Mouse (Mus musculus): ENCODE results near the gene Lin28a. TPM values are rescaled to one million over a fixed set of nuclear protein-coding genes. Genes with fewer than 3 reads are reported as not detected.

The Lin28a gene
- polyA plus RNA-seq, 1 experiment from 2014 or later: not detected

GRCm38 (mm10) chr4:134053538-134053937 lies 34.9 kb upstream of the Lin28a start, which contains the start of gene Zfp683:
Gene Zfp683 (plus strand): TSS chr4:134053838.
- Histone ChIP-seq H3K4me1 (peaks cover 16% of the 10 kb centered on the region), H3K9ac (no peak within 1 kb of the TSS), H3K9me3 (replicated peaks) (no peaks in the 10 kb centered on the region), H3K4me2 (replicated peaks) (no peak within 1 kb of the TSS), H3K36me3 (no peaks in the 10 kb centered on the region), H3K27ac (replicated peaks) (no peak within 1 kb of the TSS), H3K27me3 (no peaks in the 10 kb centered on the region), H3K4me3 (replicated peaks) (no peak within 1 kb of the TSS)
- ATAC-seq (ENCODE audit: insufficient number of reproducible peaks, low FRiP score, low TSS enrichment, low read depth): no peak
- WGBS: 84% methylated on average over 3 of the region's 3 CpGs

- no peak for ATAC-seq (ENCODE audit: insufficient number of reproducible peaks, low FRiP score, low TSS enrichment, low read depth)
- 16% methylated on average over 8 of the region's 8 CpGs for WGBS
- H3K27me3 ChIP-seq: no peaks in the 10 kb centered on the region
- no peaks in the 10 kb centered on the region for H3K9me3 ChIP-seq (replicated peaks)
- peaks cover 16% of the 10 kb centered on the region for H3K4me1 ChIP-seq
- no peak overlapping the region for H3K9ac ChIP-seq
- no peak overlapping the region for H3K27ac ChIP-seq (replicated peaks)
- no peaks in the 10 kb centered on the region for H3K36me3 ChIP-seq
- H3K4me3 ChIP-seq (replicated peaks): no peak overlapping the region
- no peak overlapping the region for H3K4me2 ChIP-seq (replicated peaks)
Observed at GRCm38 (mm10) chr4:134052560-134052959, 33.9 kb upstream of the Lin28a start.

DNA sequence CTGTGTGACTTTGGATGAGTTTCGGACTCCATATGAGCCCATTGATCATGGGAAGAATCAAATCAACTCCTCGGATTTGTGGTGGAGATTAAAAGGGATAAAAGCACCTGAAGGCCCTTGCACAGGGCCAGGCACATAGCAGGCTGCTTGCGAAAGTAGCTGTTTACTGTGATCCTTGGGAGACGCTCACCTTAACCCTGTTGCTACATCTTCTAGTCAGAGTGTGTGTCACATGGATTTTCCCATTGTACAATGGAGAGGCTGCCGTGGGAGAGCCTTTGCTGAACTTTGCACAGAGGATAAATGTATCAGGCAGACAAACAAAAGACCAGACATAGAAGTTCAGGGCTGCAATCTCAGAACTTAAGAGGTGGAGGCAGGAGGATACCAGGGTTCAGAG lies 33.3 kb upstream of the Lin28a start:
- Histone ChIP-seq H3K4me1 (peaks cover 16% of the 10 kb centered on the region), H3K4me2 (replicated peaks) (no peak overlapping the region), H3K36me3 (no peaks in the 10 kb centered on the region), H3K4me3 (replicated peaks) (no peak overlapping the region), H3K27me3 (no peaks in the 10 kb centered on the region), H3K9ac (no peak overlapping the region), H3K9me3 (replicated peaks) (no peaks in the 10 kb centered on the region), H3K27ac (replicated peaks) (no peak overlapping the region)
- 80% methylated on average over 5 of the region's 5 CpGs for WGBS
- ATAC-seq (ENCODE audit: insufficient number of reproducible peaks, low FRiP score, low TSS enrichment, low read depth): no peak

- Histone ChIP-seq H3K27ac (replicated peaks) (no peak overlapping the region), H3K36me3 (no peaks in the 10 kb centered on the region), H3K9me3 (replicated peaks) (no peaks in the 10 kb centered on the region), H3K4me3 (replicated peaks) (no peak overlapping the region), H3K4me2 (replicated peaks) (no peak overlapping the region), H3K4me1 (peaks cover 8% of the 10 kb centered on the region), H3K27me3 (no peaks in the 10 kb centered on the region), H3K9ac (no peak overlapping the region)
- 76% methylated on average over 5 of the region's 5 CpGs for WGBS
- ATAC-seq (ENCODE audit: insufficient number of reproducible peaks, low FRiP score, low TSS enrichment, low read depth): no peak
Observed at GRCm38 (mm10) chr4:134047648-134048047, 29.0 kb upstream of the Lin28a start.

- no peaks in the 10 kb centered on the region for H3K36me3 ChIP-seq
- ATAC-seq (ENCODE audit: insufficient number of reproducible peaks, low FRiP score, low TSS enrichment, low read depth): no peak
- H3K27ac ChIP-seq (replicated peaks): no peak overlapping the region; the same call in 1 of the 2 replicates
- H3K4me2 ChIP-seq (replicated peaks): no peak overlapping the region
- H3K9me3 ChIP-seq (replicated peaks): no peaks in the 10 kb centered on the region
- 54% methylated on average over 2 of the region's 2 CpGs for whole genome bisulfite sequencing
- H3K9ac ChIP-seq: no peak overlapping the region
- H3K27me3 ChIP-seq: no peaks in the 10 kb centered on the region
- H3K4me1 ChIP-seq: 0 out of 2 replicates have a peak, but pooled peaks cover 6% of the 10 kb centered on the region
- H3K4me3 ChIP-seq (replicated peaks): no peak overlapping the region
Observed at GRCm38 (mm10) chr4:134043041-134043440, 24.4 kb upstream of the Lin28a start.

DNA sequence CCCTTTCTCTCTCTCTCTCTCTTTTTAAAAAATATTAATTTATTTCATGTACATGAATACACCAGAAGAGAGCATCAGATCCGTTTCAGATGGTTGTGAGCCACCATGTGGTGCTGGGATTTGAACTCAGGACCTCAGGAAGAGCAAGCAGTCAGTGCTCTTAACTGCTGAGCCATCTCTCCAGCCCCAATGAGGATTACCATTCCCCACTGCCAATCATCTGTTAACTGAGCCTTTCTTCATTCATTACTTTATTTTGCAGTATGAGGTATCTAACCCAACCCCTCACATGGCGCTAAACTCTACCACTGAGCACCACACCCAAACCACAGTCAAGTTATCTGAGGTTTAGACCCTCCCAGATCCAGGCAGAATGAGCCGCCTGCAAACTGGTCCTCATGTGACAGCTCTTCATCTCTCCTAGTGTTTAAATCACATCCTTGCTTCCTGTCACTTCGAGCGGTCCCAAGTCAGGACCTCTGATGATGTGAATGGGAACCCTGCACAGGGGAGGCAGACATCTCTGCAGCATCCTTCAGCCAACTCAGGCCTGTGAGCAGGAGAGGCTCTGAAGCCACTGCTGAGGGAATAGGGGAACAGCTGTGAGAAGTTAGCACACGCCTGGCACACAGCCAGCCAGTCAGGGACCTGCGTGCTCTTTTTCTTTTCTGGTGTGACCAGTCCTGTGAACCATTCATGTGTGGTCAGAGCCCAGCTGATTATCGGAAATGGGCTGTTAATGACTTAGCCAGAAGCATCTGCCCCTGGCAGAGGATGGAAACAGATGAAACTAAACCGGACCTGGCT lies 22.9 kb upstream of the Lin28a start:
- Histone ChIP-seq H3K9ac (no peak overlapping the region), H3K27me3 (no peaks in the 10 kb centered on the region), H3K4me2 (replicated peaks) (no peak overlapping the region), H3K4me3 (replicated peaks) (no peak overlapping the region), H3K36me3 (no peaks in the 10 kb centered on the region), H3K4me1 (0 out of 2 replicates have a peak, but pooled peaks cover 6% of the 10 kb centered on the region), H3K27ac (replicated peaks) (no peak overlapping the region), H3K9me3 (replicated peaks) (no peaks in the 10 kb centered on the region)
- ATAC-seq (ENCODE audit: insufficient number of reproducible peaks, low FRiP score, low TSS enrichment, low read depth): no peak
- WGBS: 38% methylated on average over 9 of the region's 9 CpGs

GRCm38 (mm10) chr4:134035953-134036352 lies 17.3 kb upstream of the Lin28a start:
- Histone ChIP-seq H3K4me3 (replicated peaks) (no peak overlapping the region), H3K4me2 (replicated peaks) (no peak overlapping the region; the same call in 1 of the 2 replicates), H3K9ac (no peak overlapping the region), H3K9me3 (replicated peaks) (no peaks in the 10 kb centered on the region), H3K27ac (replicated peaks) (no peak overlapping the region), H3K27me3 (no peaks in the 10 kb centered on the region), H3K36me3 (no peaks in the 10 kb centered on the region), H3K4me1 (0 out of 2 replicates have a peak, but pooled peaks cover 5% of the 10 kb centered on the region)
- ATAC-seq (ENCODE audit: insufficient number of reproducible peaks, low FRiP score, low TSS enrichment, low read depth): no peak
- WGBS: 5% methylated on average over 16 of the region's 16 CpGs

DNA sequence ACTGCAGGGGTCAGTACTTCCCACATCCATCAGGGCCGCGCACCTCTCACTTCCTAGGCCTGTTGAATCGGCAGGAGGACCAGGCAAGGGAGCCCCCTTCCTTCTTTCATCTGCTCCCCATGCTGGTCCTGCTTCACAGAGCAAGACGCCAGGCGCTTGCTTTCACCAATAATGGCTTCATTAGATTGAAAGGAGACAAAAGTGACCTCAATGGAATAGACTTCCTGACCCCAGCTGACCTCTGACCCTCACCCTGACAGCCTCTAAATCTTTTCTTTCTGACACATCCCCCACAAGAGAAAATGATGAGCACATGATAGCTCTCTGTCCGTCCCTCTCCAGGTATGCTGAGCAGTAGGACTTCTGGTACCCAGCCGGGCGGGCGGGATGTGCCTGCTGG lies 7.2 kb upstream of the Lin28a start:
- WGBS: 34% methylated on average over 9 of the region's 9 CpGs

GRCm38 (mm10) chr4:134020621-134021020 lies 2.0 kb upstream of the Lin28a start:
- Histone ChIP-seq H3K27me3 (peaks cover 50% of the 10 kb centered on the region), H3K4me2 (replicated peaks) (no peak overlapping the region), H3K36me3 (no peaks in the 10 kb centered on the region), H3K4me3 (replicated peaks) (no peak overlapping the region), H3K4me1 (peaks cover 21% of the 10 kb centered on the region), H3K9ac (no peak overlapping the region), H3K9me3 (replicated peaks) (no peaks in the 10 kb centered on the region), H3K27ac (replicated peaks) (no peak overlapping the region)
- 3% methylated on average over 11 of the region's 11 CpGs for WGBS
- ATAC-seq (ENCODE audit: insufficient number of reproducible peaks, low FRiP score, low TSS enrichment, low read depth): no peak

More for the DNA sequence above, 7.2 kb upstream of the Lin28a start:
- Histone ChIP-seq H3K27ac (replicated peaks) (no peak overlapping the region), H3K27me3 (no peaks in the 10 kb centered on the region), H3K36me3 (no peaks in the 10 kb centered on the region), H3K4me1 (no peaks in the 10 kb centered on the region), H3K4me2 (replicated peaks) (no peak overlapping the region), H3K4me3 (replicated peaks) (no peak overlapping the region), H3K9ac (no peak overlapping the region), H3K9me3 (replicated peaks) (no peaks in the 10 kb centered on the region)
- no peak for ATAC-seq (ENCODE audit: insufficient number of reproducible peaks, low FRiP score, low TSS enrichment, low read depth)

GRCm38 (mm10) chr4:134019641-134020351 lies 1.2 kb upstream of the Lin28a start:
- peaks cover 51% of the 10 kb centered on the region for H3K27me3 ChIP-seq
- no peak overlapping the region for H3K4me2 ChIP-seq (replicated peaks)
- H3K27ac ChIP-seq (replicated peaks): no peak overlapping the region
- no peak for ATAC-seq (ENCODE audit: insufficient number of reproducible peaks, low FRiP score, low TSS enrichment, low read depth)
- H3K4me1 ChIP-seq: peaks cover 21% of the 10 kb centered on the region
- no peaks in the 10 kb centered on the region for H3K36me3 ChIP-seq
- no peaks in the 10 kb centered on the region for H3K9me3 ChIP-seq (replicated peaks)
- H3K9ac ChIP-seq: no peak overlapping the region
- no peak overlapping the region for H3K4me3 ChIP-seq (replicated peaks)
- 2% methylated on average over 16 of the region's 16 CpGs for WGBS

DNA sequence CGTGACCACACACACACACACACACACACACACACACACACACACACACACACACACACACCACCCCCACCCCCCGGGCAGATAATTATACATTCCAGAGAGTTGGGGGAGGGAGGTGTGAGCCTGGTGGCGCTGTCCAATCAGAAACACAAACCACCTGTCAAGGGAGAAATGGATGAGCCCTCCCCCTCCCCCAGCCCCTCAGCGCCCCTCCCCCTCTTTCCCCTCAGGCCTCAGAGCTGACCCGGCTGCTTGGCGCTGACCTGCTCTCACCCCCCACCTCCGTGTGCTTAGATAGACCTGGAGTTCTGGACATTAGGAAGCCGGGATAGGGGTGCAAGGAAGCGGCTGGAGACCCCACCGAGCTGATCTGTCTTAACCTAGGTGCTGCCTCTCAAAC lies 569 bp upstream of the Lin28a start:
- no peaks in the 10 kb centered on the region for H3K9me3 ChIP-seq (replicated peaks)
- peaks cover 51% of the 10 kb centered on the region for H3K27me3 ChIP-seq
- H3K27ac ChIP-seq (replicated peaks): no peak overlapping the region
- WGBS: 0% methylated on average over 7 of the region's 10 CpGs
- no peaks in the 10 kb centered on the region for H3K36me3 ChIP-seq
- H3K4me2 ChIP-seq (replicated peaks): no peak overlapping the region
- H3K9ac ChIP-seq: no peak overlapping the region
- ATAC-seq (ENCODE audit: insufficient number of reproducible peaks, low FRiP score, low TSS enrichment, low read depth): no peak
- no peak overlapping the region for H3K4me3 ChIP-seq (replicated peaks)
- peaks cover 21% of the 10 kb centered on the region for H3K4me1 ChIP-seq

All from embryonic facial prominence, embryonic 15.5 days (tissue).